Mouse (Mus musculus): ENCODE measurements around the gene Rin3.

GRCm38 (mm10) chr12:102422623-102423320, 139.9 kb downstream of the Rin3 start:
- TF ChIP-seq CTCF (IDR thresholded peaks at IDR 0.05; ENCODE audit: insufficient read depth, low read length): no peak
- TF ChIP-seq POLR2A (IDR thresholded peaks at IDR 0.05; ENCODE audit: borderline replicate concordance, extremely low read depth, low read depth, low read length): no peak
